Mouse (Mus musculus) layer of hippocampus, adult 9-11 months (tissue): ENCODE data around the gene Megf6.

Experiments
- DNase-seq: peaks from one replicate; pipeline ENCODE4 v3.0.0; 2022

Gene Megf6

DNA sequence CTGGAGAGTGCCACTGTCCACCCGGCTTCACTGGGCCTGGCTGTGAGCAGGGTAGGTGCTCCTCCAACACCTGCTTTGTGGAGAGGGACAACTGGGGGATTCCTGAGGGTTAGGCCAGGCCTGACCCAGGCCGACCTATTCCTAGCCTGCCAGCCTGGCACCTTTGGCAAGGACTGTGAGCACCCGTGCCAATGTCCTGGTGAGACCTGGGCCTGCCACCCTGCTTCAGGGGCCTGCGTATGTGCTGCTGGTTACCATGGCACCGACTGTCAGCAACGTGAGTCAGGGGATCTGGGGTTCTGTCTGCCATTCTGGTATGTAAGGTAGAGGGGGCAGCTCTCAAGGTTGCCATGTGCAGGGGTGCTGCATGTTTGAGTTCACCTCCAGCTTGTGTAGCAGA lies 97.0 kb downstream of the Megf6 start:
- no peak for DNase-seq

DNA sequence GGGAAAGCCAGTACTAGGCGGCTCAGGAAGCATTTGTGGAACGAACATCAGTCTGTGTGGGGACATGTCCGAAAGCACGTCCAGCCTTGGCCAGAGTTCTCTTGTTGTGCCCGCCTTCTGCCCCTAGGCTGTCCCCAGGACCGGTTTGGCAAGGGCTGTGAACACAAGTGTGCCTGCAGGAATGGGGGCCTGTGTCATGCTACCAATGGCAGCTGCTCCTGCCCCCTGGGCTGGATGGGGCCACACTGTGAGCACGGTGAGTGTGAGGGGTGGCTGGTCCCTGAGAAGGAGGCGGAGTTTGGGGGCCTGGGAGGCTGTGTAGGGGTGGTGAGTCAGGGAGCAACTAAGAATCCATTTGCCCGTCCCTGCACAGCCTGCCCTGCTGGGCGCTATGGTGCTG lies 99.0 kb downstream of the Megf6 start:
- DNase-seq = no peak

DNA sequence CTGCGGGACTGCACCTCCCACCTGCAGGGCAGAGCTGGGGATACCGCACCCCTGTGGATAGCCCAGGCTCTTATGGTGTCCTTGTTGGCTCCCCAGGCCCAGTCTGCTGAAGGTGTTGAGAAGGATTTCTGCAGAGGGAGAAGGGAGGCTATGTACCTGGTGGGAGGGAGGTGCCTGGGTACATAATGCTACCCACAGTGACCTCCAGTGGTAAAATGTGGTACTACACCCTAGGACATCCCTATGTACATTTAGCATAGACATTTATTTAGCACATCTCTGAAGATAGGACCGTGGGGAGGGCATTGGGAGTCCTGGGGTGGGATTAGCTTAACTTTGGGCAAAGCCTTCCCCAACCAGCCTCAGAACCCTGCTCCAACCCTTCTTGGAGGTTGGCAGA lies 102.5 kb downstream of the Megf6 start:
- DNase-seq = peak; percentile 47

DNA sequence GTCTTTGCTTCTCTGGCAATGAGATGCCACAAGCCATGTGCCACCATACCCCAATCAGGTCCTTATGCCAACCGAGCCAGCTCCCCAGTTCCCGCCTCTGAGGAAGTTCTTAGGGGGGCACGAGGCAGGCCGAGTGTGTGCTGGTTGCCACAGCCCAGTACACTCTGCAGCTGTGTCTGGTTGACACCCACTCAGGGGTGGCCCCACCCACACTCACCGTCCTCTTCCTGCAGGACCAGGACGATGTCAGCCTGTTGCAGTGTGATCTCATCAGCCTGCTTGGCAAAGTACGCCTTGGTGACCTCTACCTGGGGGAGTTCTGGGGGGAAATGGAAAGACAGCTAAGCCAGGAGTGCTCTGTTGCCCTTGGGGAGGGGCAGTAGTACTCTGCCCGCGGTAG lies 109.0 kb downstream of the Megf6 start:
- no peak for DNase-seq

DNA sequence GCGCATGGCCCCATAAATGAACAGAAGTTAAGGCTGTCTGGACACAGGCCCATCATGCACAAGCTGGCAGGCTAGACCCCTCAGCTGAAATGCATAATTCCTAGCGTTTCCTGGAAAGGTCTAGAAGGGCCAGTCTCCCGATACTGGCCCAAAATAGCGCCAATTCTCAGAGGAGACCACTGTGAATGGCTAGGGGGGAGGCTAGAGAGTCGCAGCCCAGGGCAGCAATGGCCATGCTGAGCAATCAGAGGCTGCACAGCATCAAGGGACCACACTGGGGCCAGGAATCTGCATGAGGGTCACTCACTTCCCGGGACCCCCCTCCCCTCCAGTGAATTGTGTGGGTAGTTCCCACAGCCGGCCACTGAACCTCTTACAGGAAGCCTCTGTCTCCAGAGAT lies 113.1 kb downstream of the Megf6 start:
- DNase-seq = no peak

DNA sequence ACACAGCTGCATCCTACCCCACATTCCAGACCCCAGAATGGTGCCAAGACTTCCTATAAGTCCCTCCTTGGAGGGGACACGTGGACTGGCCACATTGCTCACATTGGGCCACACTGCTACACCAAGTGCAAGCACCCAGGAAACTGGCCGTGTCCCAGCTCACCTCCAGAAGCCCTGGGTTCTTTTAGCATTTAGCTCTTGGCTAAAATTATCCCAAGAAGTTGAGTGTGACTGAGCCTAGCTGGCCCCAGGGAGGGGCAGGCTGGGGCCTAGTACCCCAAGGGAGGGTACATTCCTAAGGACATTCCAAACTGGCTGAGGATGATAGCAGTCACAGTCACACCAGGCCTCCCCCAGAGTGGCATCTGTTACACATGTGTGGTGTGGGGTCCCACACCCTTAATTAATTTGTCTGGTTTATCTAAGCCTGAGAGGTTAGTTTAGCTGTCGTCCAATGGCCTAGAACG lies 123.2 kb downstream of the Megf6 start:
- DNase-seq = no peak

DNA sequence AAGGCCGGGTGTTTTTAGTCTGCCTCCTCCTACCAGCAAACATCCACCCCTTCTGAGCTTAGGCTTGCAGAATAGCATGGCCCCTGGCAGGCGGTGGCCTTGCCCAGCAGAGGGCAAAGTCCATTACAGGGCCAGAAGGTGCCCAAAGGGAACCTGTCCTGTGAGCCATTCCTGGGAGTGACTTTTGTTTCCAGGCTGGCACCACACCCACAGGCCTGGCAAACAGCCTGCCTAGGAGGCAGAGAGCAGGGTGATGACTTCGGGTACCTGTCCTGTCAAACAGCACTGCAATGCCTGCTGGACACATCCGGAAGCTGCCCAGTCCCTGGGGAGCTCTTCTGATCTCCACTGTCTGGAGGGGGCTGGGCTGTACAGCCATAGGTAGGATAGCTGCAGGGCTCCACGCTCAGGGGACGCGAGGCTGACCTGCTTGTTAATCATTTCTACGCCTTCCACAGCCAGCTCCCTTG lies 123.8 kb downstream of the Megf6 start:
- DNase-seq = no peak

DNA sequence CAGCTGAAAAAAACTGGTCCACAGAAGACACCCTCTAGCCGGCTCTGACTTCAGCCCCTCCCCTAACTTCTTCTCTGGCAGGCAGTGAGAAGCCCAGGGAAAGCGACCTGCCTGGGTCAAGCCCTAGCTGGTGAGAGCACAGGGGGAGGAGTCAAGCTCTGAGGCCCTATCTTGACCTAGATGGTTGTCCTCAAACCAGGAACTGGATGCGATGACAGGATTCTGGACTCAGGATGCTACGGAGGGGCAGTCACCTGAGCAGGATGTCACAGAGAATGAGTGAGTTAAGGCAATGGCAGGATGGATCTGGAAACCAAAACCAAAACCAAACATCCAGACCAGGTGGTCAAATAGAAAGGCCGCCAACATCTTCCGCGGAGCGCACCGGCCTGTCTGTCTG lies 127.2 kb downstream of the Megf6 start:
- no peak for DNase-seq

DNA sequence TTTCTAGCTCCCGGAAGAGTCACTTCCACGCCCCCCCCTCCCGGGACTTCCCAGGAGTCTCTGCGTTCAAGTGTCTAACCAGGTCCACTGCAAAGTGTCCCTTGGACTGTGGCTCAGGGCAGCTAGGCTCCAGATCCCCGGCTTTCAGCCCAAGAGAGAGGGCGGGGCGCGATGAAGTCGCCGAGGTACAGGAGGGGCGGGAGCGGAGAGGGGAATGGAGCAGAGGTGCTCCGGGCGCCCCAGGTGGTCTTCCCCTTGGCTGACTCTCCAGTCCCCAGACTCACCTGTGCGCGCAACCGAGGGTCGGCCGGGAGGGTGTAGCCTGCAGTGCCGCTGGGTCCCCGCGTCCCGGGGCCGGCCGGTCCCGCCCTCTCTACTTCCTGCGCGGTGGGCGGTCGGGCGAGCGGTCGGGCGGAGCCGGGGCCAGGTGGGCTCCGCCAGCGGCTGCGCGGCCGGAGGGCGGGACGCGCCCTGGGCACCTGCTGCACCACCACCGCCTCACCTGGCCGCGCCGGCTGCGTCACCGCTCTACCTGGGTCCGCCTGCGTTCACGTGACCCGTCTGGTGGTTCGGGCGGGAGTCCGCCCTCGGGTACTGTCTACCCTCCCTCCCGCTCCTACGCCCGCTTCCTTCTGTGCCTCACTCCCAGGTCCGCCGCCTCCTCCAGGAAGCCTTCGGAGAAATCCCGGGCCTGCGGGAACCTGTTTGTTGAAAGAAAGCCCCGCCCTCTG lies 129.2 kb downstream of the Megf6 start:
- DNase-seq = no peak

DNA sequence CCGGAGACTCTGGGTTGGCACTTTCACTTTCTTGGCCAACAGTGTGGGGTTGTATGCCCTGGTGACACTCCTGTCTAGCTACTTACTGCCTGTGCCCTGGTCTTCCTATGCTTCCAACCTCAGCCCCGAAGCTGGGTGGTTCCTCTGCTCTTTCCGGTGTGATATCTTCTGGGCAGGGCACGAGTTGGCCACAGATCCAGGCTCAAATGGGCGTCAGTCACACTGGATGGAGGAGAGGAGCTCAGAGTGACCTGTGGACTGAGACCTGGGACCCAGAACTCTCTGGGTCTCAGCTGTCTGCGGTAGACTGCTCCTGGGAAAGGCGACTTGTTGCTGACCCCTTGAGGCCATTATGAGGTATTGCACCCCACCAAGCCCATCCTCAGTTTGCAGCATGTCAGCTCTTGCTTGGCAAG lies 130.9 kb downstream of the Megf6 start, which contains the start of gene Arhgef16:
TSS of gene Arhgef16 (minus strand) at position 211 of the 416 bp plus-strand sequence.
- no peak for DNase-seq

DNA sequence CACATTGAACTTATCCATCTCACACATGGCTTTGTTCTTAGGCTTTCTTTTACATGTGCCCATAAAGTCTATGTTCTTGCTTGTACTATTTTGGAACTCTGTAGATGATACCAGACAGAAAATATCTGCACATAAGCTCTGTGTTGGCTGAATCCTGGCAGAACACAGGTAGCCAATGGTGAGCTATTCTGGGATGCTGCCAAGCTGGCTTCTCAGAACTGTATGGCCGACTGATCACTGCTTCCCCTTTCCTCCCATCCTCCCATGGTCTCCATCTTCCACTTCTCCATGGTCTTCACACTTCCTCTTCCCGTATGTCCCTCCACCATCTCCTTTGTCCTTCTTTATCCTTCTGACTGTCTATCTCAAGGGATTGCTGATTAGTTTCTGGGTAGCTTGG lies 138.6 kb downstream of the Megf6 start:
- no peak for DNase-seq

DNA sequence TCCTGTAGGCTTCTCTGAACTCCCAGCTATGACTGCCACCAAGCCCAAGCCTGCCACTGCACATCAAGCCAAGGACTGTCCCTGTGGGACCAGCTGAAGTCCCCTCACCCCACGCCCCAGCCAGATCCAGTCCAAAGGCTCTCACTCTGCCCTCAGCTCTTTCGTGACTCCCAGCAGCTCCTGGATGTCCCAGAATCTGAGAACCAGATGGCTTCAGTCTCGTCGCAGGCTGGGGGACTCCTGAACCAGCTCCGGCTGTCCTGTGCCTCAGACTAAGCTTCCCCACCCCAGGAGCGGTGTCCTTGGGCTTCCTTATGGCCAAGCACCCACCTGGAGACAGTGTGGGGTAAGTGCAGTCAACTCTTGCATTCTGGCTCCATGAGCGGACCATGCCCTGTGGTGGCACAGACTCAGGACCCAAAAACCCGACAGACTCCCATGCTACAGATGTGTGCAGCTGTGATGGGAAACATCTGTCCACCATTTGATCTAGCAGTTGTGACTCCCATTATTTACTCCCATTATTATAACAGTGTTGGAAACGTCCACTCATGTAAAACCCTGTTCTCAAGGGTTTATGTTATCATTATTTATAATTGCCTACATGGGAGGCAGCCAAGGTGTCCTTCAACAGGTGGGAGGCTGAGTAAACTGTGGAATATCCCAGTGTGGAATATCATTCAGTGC lies 140.2 kb downstream of the Megf6 start:
- DNase-seq = no peak

DNA sequence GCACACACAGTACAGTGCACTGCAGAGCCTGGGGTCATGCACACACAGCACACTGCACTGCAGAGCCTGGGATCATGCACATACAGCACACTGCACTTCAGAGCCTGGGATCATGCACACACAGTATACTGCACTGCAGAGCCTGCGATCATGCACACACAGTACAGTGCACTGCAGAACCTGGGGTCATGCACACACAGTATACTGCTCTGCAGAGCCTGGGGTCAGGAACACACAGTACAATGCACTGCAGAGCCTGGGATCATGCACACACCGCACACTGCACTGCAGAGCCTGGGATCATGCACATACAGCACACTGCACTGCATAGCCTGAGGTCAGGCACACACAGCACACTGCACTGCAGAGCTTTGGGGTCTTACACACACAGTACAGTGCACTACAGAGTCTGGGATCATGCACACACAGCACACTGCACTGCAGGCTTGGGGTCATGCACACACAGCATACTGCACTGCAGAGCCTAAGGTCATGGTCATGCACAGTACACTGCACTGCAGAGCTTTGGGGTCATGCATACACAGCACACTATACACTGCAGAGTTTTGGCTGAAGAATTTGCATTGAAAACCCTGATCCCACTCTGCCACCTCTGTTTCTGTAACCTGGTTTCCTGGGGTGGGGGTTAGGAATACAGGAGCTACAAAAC lies 141.7 kb downstream of the Megf6 start:
- DNase-seq = no peak

DNA sequence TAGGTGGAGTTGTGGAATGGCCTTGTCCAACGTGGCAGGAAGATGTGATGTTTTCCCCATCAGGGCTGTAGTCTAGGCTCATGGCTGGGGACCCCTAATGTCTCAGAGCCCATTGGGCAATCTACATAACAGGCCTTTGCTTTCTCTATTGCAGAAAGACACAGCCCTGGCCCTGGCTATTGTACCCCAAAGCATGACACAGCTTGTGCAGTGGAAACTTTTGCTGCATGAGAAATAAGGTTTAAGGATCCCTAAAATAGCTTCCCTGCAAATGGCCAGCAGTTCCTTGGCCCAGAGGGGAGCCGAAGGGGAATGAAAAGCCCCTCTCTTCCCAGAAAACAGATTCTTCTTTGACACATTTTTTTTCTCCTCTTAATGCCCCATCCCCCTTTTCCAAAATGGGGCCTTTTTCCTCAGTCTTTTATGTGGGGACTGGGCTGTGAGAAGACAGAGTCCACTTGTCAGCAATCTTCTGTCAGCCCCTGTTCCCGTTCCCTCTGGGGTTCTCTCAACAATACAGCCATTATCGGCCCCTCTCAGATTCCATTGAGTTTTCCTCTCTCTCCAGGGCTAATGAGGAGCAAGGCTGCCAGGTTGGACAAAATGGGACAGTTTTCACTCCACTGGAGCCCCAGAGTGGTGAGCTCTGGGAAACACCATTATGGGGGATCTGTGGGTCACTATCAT lies 142.5 kb downstream of the Megf6 start:
- peak; percentile 73 for DNase-seq

DNA sequence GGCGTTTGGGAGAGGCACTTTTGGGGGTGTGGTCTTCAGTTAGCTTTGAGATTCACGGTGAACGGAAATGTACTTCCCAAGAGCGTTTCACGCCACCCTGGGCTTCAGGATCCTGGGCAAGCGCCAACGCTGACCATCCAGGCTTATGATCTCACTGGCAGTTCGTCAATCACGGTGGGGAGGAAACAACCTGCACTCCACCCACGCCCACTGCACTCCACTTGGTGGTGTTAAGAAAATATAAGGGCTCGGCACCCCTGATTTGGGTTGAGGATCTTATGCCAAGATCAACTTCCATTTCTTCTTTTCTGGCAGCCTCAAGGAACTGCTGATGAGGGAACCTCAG lies 143.1 kb downstream of the Megf6 start:
- no peak for DNase-seq
